Mouse (Mus musculus) hindbrain, embryonic 15.5 days (tissue): ENCODE data around the gene Arl4c. TPM values are rescaled to one million over a fixed set of nuclear protein-coding genes. Genes with fewer than 3 reads are reported as not detected.

Experiments used
- ATAC-seq: fragments of 200-750 bp; cut with Nextera tagmentation; 2 replicates; pipeline ENCODE4 v1.8.0; 2017; ENCODE audit warnings: low read depth, moderate number of reproducible peaks, moderate TSS enrichment; ENCODE audit not compliant: low FRiP score
- H3K27ac ChIP-seq: fragments of 300-500 bp; sonication (generic); replicated peaks from 2 replicates; pipeline ENCODE4 v1.5.1; 2015; ENCODE audit warnings: mild to moderate bottlenecking, inconsistent platforms
- H3K27me3 ChIP-seq: fragments of 300-500 bp; sonication (generic); 2 replicates; pipeline ENCODE4 v1.6.1; 2015; ENCODE audit warnings: control low read depth, inconsistent platforms
- H3K36me3 ChIP-seq: fragments of 300-500 bp; sonication (generic); 2 replicates; pipeline ENCODE4 v1.6.1; 2015; ENCODE audit warnings: control low read depth, inconsistent platforms
- H3K4me1 ChIP-seq: fragments of 300-500 bp; sonication (generic); replicated peaks from 2 replicates; pipeline ENCODE4 v1.6.1; 2015; ENCODE audit warnings: control low read depth, inconsistent platforms
- H3K4me2 ChIP-seq: fragments of 300-500 bp; sonication (generic); 2 replicates; pipeline ENCODE4 v1.6.1; 2015; ENCODE audit warnings: moderate library complexity, mild to moderate bottlenecking, inconsistent platforms
- H3K4me3 ChIP-seq: fragments of 300-500 bp; sonication (generic); 2 replicates; pipeline ENCODE4 v1.5.1; 2015; ENCODE audit warnings: mild to moderate bottlenecking, inconsistent platforms
- H3K9ac ChIP-seq: fragments of 300-500 bp; sonication (generic); 2 replicates; pipeline ENCODE4 v1.6.1; 2015; ENCODE audit warnings: inconsistent platforms
- H3K9me3 ChIP-seq: fragments of 300-500 bp; sonication (generic); 2 replicates; pipeline ENCODE4 v1.6.1; 2016; ENCODE audit warnings: control low read depth, inconsistent platforms
- WGBS: fragments of 180-500 bp; shearing (Covaris S2); methylation state at CpG from one replicate; pipeline ENCODE4 v1.1.7; 2015; 5-methylcytosine and 5-hydroxymethylcytosine counted together
- polyA plus RNA-seq: library from polyadenylated mRNA; unstranded; fragments of >200 nt; fragmentation: Nextera tagmentation; extraction: Ambion mirVana; gene quantifications from 2 replicates; pipeline ENCODE4 v1.2.1, GENCODE M21; 2015

The Arl4c gene
- polyA plus RNA-seq, 1 experiment from 2014 or later: 45.3 TPM

- no peak overlapping the region for H3K4me2 ChIP-seq
- H3K27ac ChIP-seq: no peak overlapping the region
These were observed 23.7 kb upstream of the Arl4c start for GRCm38 (mm10) chr1:88725716-88726115.

DNA sequence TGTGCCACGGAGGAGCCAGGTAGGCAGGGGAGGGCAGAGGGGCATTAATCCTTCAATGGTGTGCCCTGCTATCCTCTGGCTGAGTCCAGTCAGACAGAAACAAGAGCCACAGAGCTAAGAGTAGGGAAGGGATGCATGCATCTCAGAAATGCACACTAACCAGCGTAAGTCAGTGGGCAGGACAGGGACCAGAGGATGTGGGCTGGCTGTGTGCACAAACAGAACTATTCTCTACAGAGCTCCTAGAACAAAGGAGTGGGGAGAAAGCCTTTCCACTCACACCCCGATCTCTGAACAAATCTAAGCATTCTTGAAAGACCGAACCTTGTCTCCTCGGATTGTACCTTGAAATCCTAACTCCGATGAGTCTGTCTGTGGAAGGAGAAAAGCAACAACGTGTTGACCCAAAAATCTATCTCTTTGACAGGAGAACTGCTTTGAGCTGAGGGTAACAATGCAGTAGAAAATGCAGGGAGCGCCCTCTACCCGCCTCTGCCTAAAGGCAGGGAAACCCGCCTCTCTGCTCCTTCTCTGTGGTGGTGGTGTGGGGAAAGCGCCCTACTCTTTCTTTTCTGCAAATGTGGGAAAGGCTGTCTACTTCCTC, 18.7 kb upstream of the Arl4c start:
- WGBS: 48% methylated on average over 11 of the region's 11 CpGs
- no peak overlapping the region for H3K9ac ChIP-seq
- no peaks in the 10 kb centered on the region for H3K9me3 ChIP-seq
- no peak for ATAC-seq
- H3K4me3 ChIP-seq: no peak overlapping the region
- no peaks in the 10 kb centered on the region for H3K27me3 ChIP-seq
- H3K36me3 ChIP-seq: no peaks in the 10 kb centered on the region
- H3K27ac ChIP-seq: no peak overlapping the region
- H3K4me1 ChIP-seq: 0 out of 2 replicates have a peak, but pooled peaks cover 3% of the 10 kb centered on the region
- H3K4me2 ChIP-seq: no peak overlapping the region

More at GRCm38 (mm10) chr1:88725716-88726115, 23.7 kb upstream of the Arl4c start:
- no peaks in the 10 kb centered on the region for H3K27me3 ChIP-seq
- no peak overlapping the region for H3K9ac ChIP-seq
- no peaks in the 10 kb centered on the region for H3K4me1 ChIP-seq
- ATAC-seq: no peak
- H3K4me3 ChIP-seq: no peak overlapping the region
- H3K9me3 ChIP-seq: no peaks in the 10 kb centered on the region
- H3K36me3 ChIP-seq: no peaks in the 10 kb centered on the region
- 85% methylated on average over 1 of the region's 1 CpGs for WGBS

GRCm38 (mm10) chr1:88718563-88718962, 16.5 kb upstream of the Arl4c start:
- H3K9ac ChIP-seq: no peak overlapping the region
- ATAC-seq: no peak
- 0 out of 2 replicates have a peak, but pooled peaks cover 3% of the 10 kb centered on the region for H3K4me1 ChIP-seq
- 78% methylated on average over 3 of the region's 3 CpGs for WGBS
- no peak overlapping the region for H3K4me2 ChIP-seq
- no peak overlapping the region for H3K27ac ChIP-seq
- no peaks in the 10 kb centered on the region for H3K27me3 ChIP-seq
- no peaks in the 10 kb centered on the region for H3K9me3 ChIP-seq
- no peaks in the 10 kb centered on the region for H3K36me3 ChIP-seq
- no peak overlapping the region for H3K4me3 ChIP-seq

- no peaks in the 10 kb centered on the region for H3K27me3 ChIP-seq
- no peak overlapping the region for H3K4me3 ChIP-seq
- no peak overlapping the region for H3K27ac ChIP-seq
- H3K36me3 ChIP-seq: no peaks in the 10 kb centered on the region
- no peak overlapping the region for H3K9ac ChIP-seq
- H3K9me3 ChIP-seq: no peaks in the 10 kb centered on the region
- WGBS: 80% methylated on average over 13 of the region's 13 CpGs
- no peak overlapping the region for H3K4me2 ChIP-seq
- H3K4me1 ChIP-seq: 0 out of 2 replicates have a peak, but pooled peaks cover 3% of the 10 kb centered on the region
- no peak for ATAC-seq
These were observed 15.7 kb upstream of the Arl4c start for GRCm38 (mm10) chr1:88717736-88718135.

DNA sequence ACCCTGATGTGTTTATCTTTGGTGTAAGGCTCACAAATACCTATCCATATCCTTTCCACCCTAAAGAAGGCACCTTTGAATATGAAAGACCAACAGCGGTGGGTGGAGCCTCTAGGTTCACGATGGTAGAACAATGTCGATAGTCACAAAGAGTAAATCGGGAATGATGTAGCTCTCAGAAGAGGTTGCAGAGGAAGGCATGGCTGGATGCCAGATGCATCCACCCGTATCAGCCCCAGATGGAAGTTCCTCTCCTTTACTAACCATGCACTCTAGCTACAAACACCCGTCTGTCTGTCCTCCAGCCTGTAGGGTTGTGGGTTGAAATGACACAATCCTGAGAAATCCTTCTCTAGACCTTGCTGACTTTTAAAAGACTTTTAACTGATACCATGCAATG, 10.0 kb upstream of the Arl4c start:
- Histone ChIP-seq H3K27ac (no peak overlapping the region), H3K27me3 (no peaks in the 10 kb centered on the region), H3K4me3 (no peak overlapping the region), H3K4me1 (peaks cover 9% of the 10 kb centered on the region), H3K9me3 (no peaks in the 10 kb centered on the region), H3K9ac (no peak overlapping the region), H3K4me2 (no peak overlapping the region), H3K36me3 (no peaks in the 10 kb centered on the region)
- no peak for ATAC-seq
- WGBS: 81% methylated on average over 6 of the region's 6 CpGs

GRCm38 (mm10) chr1:88708646-88709305, 6.8 kb upstream of the Arl4c start:
- Histone ChIP-seq H3K36me3 (no peaks in the 10 kb centered on the region), H3K9ac (no peak overlapping the region), H3K4me3 (no peak overlapping the region), H3K4me1 (peaks cover 19% of the 10 kb centered on the region), H3K9me3 (no peaks in the 10 kb centered on the region), H3K27ac (peak overlapping the region; percentile 58; the same call in 1 of the 2 replicates), H3K4me2 (no peak overlapping the region), H3K27me3 (no peaks in the 10 kb centered on the region)
- WGBS: 34% methylated on average over 9 of the region's 9 CpGs
- ATAC-seq: peak; percentile 40; the same call in 1 of the 2 replicates

- Histone ChIP-seq H3K4me3 (no peak overlapping the region), H3K4me1 (peaks cover 19% of the 10 kb centered on the region), H3K27ac (peak overlapping the region; percentile 58; the same call in 1 of the 2 replicates), H3K27me3 (no peaks in the 10 kb centered on the region), H3K36me3 (no peaks in the 10 kb centered on the region), H3K4me2 (no peak overlapping the region), H3K9ac (no peak overlapping the region), H3K9me3 (no peaks in the 10 kb centered on the region)
- 69% methylated on average over 3 of the region's 3 CpGs for WGBS
- no peak for ATAC-seq
These were observed 6.2 kb upstream of the Arl4c start for GRCm38 (mm10) chr1:88708191-88708590.

DNA sequence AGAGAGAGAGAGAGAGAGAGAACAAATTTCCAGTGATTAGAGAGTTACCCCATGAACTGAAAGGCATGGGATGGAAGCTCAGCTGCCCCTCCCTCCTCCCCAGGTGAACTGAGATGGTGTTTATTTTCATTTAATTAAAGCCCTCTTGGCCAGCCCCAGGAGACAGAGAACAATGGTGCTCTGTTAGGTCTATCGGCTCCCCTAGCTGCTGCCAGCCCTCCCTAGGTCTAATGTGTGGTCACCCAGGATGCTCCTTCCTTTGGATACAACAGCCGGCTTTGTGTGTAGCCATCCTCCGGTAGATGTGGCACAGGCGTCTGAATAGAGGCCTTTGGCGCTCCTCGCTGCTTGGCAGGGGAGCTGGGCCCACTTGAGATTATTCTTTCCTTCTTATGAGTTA, 5.5 kb upstream of the Arl4c start:
- H3K9ac ChIP-seq: no peak overlapping the region
- no peaks in the 10 kb centered on the region for H3K9me3 ChIP-seq
- H3K4me3 ChIP-seq: no peak overlapping the region
- no peaks in the 10 kb centered on the region for H3K36me3 ChIP-seq
- no peak; the same call in 1 of the 2 replicates for ATAC-seq
- H3K27me3 ChIP-seq: no peaks in the 10 kb centered on the region
- 29% methylated on average over 6 of the region's 6 CpGs for WGBS
- H3K27ac ChIP-seq: no peak overlapping the region
- H3K4me1 ChIP-seq: peaks cover 22% of the 10 kb centered on the region
- no peak overlapping the region for H3K4me2 ChIP-seq

DNA sequence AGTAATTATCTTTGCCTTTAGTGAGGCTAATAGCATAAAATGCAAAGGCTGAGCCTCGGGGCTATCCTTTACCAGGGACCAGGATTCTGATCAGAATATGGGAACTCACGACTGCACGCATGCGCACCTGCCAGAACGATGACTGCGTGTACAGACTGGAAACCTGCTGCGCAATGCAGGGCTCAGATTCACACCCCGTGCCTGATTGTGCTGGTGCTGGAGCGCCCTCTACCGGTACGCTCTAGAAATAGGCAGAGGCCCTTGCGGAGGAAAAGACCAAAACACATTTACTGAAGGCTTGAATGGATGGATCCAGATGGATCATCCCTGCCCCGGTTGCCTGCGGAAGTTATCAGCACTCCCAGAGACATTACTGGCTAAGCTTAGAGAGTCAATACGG, 3.8 kb upstream of the Arl4c start:
- under 1% methylated on average over 15 of the region's 15 CpGs for WGBS
- Histone ChIP-seq H3K4me3 (no peak overlapping the region), H3K36me3 (no peaks in the 10 kb centered on the region), H3K4me1 (peaks cover 25% of the 10 kb centered on the region), H3K27ac (peak overlapping the region; percentile 46; the same call in 1 of the 2 replicates), H3K4me2 (peak overlapping the region; percentile 32), H3K9me3 (no peaks in the 10 kb centered on the region), H3K9ac (0 out of 2 replicates have a peak overlapping the region, but pooled peaks have one; percentile 18), H3K27me3 (no peaks in the 10 kb centered on the region)
- ATAC-seq: peak; percentile 70

DNA sequence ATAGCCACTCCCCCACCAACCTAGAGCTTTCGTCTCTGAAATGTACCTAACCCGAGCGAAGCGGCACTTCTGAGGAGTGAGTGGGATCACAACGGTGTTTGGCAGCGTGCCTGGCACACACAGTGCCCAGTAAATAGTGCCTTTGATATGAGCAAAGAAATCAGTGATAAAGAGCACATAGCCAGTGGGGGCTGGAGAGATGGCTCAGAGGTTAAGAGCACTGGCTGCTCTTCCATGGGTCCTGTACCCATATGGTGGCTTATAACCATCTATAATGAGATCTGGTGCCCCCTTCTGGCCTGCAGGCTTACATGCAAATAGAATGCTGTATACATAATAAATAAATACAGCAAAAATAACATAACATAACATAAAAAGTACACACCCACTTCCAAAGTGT, 3.0 kb upstream of the Arl4c start:
- no peaks in the 10 kb centered on the region for H3K27me3 ChIP-seq
- H3K9ac ChIP-seq: no peak overlapping the region
- no peaks in the 10 kb centered on the region for H3K36me3 ChIP-seq
- no peak for ATAC-seq
- no peaks in the 10 kb centered on the region for H3K9me3 ChIP-seq
- 57% methylated on average over 6 of the region's 6 CpGs for WGBS
- H3K4me1 ChIP-seq: peaks cover 25% of the 10 kb centered on the region
- no peak overlapping the region for H3K4me2 ChIP-seq
- H3K4me3 ChIP-seq: no peak overlapping the region
- H3K27ac ChIP-seq: no peak overlapping the region

DNA sequence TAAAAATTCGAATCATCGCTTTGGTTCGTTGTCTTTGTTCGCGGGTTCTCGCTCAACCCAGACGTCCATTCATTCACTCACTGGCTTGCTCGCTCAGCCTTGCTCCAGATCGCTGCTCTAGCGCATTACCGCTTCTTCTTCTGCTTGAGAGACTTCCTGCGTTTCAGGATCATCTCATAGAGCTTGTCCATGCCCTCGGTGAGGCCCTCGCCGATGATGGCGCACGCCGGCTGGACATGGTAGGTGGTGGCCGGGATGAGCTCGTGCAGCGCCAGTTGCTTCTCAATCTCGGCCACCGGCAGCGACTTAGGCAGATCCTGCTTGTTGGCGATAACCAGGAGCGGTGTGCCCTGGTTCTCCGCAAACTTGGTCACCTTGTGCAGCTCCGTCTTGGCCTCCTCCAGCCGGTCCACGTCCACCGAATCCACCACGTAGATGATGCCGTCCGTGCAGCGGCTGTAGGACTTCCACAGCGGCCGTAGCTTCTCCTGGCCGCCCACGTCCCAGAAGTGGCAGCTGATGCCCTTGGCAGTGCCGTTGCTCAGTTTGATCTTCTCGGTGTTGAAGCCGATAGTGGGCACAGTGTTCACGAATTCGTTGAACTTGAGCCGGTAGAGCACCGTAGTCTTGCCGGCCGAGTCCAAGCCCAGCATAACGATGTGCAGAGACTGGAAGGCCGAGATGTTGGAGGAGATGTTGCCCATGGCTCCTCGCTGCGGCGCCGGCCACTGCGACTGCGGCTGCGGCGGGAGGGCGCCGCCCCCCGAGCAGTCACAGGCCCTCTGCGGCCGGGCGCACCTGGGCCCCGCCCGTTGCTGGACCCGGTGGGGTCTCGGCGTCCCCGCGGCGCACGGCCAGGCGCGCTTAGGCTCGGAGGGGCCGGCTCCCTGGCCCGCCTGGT, 810 bp downstream of the Arl4c start:
- peak overlapping the region; percentile 85 for H3K4me3 ChIP-seq
- H3K4me2 ChIP-seq: peak overlapping the region; percentile 87
- peak; percentile 52 for ATAC-seq
- peak overlapping the region; percentile 95 for H3K9ac ChIP-seq
- H3K27ac ChIP-seq: peak overlapping the region; percentile 97
- peaks cover 35% of the 10 kb centered on the region for H3K4me1 ChIP-seq
- H3K36me3 ChIP-seq: peaks cover 12% of the 10 kb centered on the region
- WGBS: under 1% methylated on average over 73 of the region's 78 CpGs
- no peaks in the 10 kb centered on the region for H3K9me3 ChIP-seq
- no peaks in the 10 kb centered on the region for H3K27me3 ChIP-seq
